Mouse (Mus musculus) heart, adult 9 months (tissue): ENCODE results near the gene Spem1.
A peak's percentile ranks its signal among the peaks of the same experiment; 100 is the strongest.

ENCODE experiments used
- DNase-seq, 2 experiments: peaks; one replicate each; pipeline ENCODE4 v3.0.0; 2022; ENCODE audit warnings: low spot score in 2 of 2

Gene Spem1

GRCm38 (mm10) chr11:69836703-69837576, 15.0 kb upstream of the Spem1 start:
- DNase-seq = peak; percentile 50 to 64

- DNase-seq = no peak
These were observed 14.0 kb upstream of the Spem1 start for GRCm38 (mm10) chr11:69835966-69836335.

DNA sequence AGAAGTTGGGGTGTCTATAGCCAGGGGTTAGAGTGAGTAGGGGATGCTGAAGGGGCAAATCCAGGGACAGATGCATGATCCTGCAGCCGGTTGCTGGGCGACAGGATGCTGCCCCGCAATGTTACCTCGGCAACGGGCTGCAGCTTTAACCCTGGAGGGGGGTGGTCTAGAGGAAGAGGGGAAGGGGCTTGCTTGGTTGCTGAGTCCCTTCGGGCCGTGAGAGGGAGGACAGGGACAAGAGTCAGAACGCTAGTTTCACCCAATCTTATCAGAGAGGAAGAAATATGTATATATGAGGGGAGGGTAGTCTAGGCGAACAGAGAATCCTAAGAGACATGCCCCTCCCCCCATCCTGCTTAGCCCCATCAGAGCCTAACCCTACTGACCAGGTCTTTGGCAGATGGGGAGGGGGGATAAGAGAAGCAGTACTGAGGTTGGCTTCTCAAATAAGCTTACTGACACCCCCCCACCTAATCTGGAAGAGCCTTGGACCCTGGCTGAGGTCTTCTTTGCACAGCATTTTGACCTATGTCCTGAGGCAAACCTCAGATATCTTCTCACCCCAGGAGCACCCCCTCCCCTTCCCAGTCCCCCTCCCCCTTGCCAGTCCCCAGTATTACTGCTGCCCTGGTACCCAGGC, 13.5 kb upstream of the Spem1 start:
- no peak for DNase-seq

GRCm38 (mm10) chr11:69834001-69834549, 12.1 kb upstream of the Spem1 start:
- DNase-seq = no peak

DNA sequence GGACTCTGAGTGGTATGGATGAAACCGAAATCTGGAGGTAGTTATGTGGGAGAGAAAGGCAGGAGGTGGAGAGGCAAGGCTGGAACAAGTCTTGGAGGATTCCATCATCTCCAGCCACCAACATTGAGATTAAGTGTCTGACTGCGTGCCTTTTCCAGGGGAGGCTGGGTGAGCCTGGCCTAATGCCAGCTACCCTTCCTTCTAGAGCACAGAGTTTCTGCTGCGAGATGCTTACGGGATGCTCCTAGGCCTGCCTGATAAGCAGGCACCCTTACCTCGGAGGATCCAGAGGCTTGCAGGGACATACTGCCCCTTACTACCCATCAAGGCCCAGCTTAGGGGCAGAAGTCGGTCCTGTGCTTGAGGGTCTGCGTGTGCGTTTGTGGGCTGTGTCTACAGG, 11.6 kb upstream of the Spem1 start:
- no peak for DNase-seq

DNA sequence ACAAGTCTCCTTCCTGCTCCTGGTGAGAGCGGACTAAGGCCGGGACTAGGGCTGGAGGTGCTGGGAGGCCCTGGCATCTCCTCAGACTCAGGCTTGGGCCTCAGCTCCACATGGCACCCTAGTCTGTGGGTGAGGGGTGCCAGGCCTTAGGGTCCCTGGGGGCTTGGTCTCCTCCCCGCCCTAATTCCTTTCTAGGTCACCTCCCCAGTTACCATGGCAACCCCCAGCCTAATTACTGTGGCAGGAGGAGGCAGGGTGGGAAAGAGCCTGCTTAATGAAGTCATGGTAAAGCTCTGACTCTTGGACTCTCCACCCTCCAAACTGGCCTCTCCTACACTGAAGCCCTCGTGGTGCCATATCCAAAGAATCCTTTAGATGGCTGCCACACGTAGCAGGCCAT, 6.9 kb upstream of the Spem1 start:
- DNase-seq = no peak

DNA sequence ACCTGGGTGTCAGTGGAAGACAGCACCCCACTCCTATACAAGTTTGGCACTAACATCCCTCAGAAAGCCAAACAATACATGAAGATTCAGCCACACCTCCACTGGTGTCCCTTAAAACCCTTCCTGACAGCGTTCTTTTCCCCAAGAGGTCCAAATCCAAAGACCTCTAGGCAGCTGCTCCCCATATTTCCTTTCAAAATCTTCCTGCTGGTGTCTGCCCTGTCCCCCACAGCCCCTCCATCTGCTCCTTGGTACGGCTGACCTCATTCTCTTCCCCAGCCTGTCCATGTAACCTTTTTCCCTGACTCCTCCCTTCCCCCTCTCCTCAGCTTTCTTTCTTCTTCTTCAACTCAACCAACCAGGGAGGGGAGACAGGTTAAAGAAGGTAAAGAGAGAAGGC, 1.5 kb upstream of the Spem1 start:
- DNase-seq = no peak

GRCm38 (mm10) chr11:69818871-69819270, 3.1 kb downstream of the Spem1 start:
- no peak for DNase-seq

DNA sequence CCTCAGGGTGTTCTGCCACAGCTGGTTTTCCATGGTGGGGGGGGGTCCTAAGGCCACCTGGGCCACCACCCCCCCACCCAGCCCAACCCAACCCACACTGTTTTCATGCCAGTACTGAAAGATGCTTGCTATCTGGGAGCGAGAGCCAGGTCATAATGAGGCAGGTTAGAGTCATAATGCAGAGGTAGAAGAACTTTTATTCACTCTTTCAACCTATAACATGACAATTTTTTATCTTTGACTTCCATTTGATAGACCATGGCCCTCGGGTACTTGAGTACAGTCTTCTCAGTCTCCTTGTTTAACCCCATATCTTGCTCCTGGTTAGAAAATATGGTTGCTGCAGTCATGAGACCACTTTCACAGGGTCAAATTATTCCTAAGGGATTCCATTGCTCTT, 3.6 kb downstream of the Spem1 start, which contains the start of gene Spem2:
Gene Spem2 (minus strand): TSS at position 101 of the 400 bp plus-strand sequence.
- no peak for DNase-seq

DNA sequence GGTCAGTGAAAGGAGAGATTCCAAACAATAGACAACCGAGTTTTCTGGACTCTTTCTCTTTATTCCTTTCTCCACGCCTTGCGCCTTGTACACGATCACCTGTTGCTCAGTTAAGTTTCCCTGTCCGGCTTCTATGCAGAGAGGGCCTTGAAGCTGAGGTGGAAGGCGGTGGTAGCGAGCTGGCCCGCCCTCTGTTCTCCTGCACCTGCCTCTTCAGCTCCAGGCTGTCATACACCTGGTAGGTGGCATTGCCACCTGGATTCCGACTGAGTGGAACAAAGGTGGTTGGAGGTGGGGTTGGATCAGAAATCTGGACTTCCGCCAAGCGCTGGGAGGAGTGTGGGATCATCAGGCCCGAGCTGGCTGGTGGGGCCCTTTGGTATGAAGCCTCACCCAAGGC, 5.5 kb downstream of the Spem1 start:
- no peak for DNase-seq

DNA sequence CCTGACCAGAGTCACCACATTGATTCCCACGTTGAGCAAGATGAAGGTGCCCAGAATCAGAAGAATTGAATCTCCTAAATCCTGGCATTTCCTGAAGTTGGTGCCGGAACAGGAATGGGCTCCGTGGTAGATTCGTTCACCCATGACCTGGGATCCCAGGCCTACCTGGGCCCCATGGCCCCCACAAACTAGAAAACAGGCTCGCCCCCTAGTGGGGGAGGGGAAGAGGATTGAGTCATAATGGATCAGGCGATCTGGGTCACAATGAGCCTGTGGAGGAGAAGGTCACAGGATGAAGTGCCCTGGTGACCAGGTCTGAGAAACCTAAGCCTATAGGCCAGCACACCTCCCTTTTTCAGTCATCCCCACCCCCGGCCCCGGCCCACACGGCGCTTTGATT, 6.8 kb downstream of the Spem1 start, which contains the start of gene Gm39566:
Gene Gm39566 (minus strand): TSS at position 144 of the 400 bp plus-strand sequence.
- no peak for DNase-seq

DNA sequence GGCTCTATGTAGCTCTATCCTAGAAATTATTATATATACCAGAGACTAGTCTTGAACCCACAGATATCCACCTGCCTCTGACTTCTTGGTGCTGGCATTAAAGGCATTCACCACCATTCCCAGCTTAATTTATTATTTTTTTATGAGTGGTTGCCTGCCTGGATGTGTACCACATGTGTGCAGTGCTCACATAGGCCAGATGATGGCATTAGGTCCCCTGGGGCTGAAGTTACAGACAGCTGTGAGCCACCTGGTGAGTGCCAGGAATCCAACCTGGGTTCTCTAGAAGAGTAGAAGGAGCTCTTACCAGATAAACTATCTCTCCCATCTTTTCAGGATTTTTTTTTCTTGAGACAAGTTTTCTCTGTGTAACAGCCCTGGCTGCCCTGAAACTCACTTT, 11.7 kb downstream of the Spem1 start:
- no peak for DNase-seq

DNA sequence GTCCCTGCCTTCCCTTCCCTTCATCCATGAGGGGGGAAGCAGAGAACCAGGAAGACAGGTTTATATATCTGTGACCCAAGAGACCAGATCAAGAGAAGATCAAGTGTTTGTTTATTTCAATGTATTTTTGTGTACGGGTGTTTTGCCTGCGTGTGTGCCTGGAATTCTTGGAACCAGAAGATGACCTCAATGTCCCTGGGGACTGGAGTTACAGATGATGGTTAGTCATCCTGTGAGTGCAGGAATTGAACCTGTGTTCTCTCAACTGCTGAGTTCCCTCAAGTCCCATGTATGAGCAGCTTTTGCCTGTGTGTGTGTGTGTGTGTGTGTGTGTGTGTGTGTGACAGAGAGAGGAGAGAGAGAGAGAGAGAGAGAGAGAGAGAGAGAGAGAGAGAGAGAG, 14.3 kb downstream of the Spem1 start:
- no peak for DNase-seq

DNA sequence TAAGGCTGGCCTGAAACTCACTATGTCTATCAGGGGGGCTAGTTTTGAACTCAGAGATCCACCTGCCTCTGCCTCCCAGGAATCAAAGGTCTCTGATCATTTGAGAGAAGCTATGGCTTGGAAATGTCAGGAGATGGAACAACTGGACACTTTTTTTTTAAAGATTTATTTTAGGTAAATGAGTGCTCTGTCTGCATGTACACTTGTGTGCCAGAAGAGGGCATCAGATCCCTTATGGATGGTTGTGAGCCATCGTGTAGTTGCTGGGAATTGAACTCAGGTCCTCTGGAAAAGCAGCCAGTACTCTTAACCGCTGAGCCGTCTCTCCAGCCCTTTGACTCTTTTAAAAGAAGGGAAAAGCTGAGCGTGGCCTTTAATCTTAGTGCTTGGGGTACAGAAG, 15.6 kb downstream of the Spem1 start:
- DNase-seq = no peak

- no peak for DNase-seq
These were observed 16.7 kb downstream of the Spem1 start, which contains the start of gene Tmem102 for GRCm38 (mm10) chr11:69804972-69805909. Gene Tmem102, minus strand, starts transcription at chr11:69805624.

GRCm38 (mm10) chr11:69804652-69804940, 17.4 kb downstream of the Spem1 start:
- DNase-seq = peak; percentile 39 to 45

GRCm38 (mm10) chr11:69803786-69804651, 18.0 kb downstream of the Spem1 start:
- peak; percentile 74 to 78 for DNase-seq

DNA sequence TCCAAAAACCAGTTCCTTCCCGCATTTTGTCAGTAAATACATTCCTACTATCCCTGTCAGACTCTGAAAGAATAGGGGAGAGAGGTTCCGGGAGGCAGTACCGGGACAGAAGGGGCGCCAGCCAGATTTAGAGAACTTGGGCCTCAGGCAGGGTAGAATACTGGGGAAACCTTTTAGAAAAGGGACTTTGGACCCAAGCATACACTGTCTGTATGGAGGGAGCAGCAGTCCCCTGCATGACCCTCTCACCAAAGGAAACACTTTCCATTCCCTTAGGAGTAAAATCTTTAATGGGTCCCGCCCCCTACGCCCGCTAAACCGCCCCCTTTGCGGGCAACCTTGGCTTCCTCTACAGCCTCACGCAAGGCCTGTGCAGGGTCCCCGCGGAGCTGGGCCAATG, 18.7 kb downstream of the Spem1 start:
- DNase-seq = no peak

- peak; percentile 89 for DNase-seq
These were observed 19.3 kb downstream of the Spem1 start for GRCm38 (mm10) chr11:69802648-69803105.

GRCm38 (mm10) chr11:69801379-69801977, 20.5 kb downstream of the Spem1 start, which contains the start of gene Fgf11:
Gene Fgf11, minus strand, starts transcription at chr11:69801857.
- DNase-seq = no peak
